Comparison of ENCODE assay signal across 9 mouse cellular contexts in genomic region chr7:35686216-35686615, GRCm38 (mm10). TPM values are rescaled to one million over a fixed set of nuclear protein-coding genes. Genes with fewer than 3 reads are reported as not detected.
A peak's percentile ranks its signal among the peaks of the same experiment; 100 is the strongest.
DNase-seq lines count a peak whose midpoint lies in the region; ATAC-seq and TF ChIP-seq lines count a peak whose summit lies in the region.
"Had no signal": no experiment of that assay in that cellular context is flagged by ENCODE, and none has a peak within 500 bp of the region (broad histone marks: within the 10 kb centered on the region; RNA-seq: fewer than 3 reads in every experiment).

No protein-coding gene starts in this region.

- no peaks in the 10 kb centered on the region for H3K27me3 ChIP-seq in heart, adult 2 months (ENCODE audit: control insufficient read depth, insufficient read depth, low read length)
- H3K27me3 ChIP-seq in intestine, postnatal 0 days (replicated peaks; ENCODE audit: control insufficient read depth, insufficient read depth, low read length): no peaks in the 10 kb centered on the region
- H3K27me3 ChIP-seq: CH12.LX had no signal

- H3K9me3 ChIP-seq in intestine, postnatal 0 days (ENCODE audit: control insufficient read depth): no peaks in the 10 kb centered on the region

- no peak for TF ChIP-seq CTCF in heart, adult 2 months (IDR thresholded peaks at IDR 0.05)
- no peak for TF ChIP-seq CTCF in intestine, postnatal 0 days (IDR thresholded peaks at IDR 0.05; ENCODE audit: low read depth)

- H3K4me3 ChIP-seq in heart, adult 2 months: no peak overlapping the region
- H3K4me3 ChIP-seq in intestine, postnatal 0 days (ENCODE audit: low read depth, low read length): no peak overlapping the region

- H3K36me3 ChIP-seq in heart, adult 2 months (ENCODE audit: control insufficient read depth, insufficient read depth, low read length): no peaks in the 10 kb centered on the region
- peaks cover 5% of the 10 kb centered on the region; the same call in 1 of the 2 replicates for H3K36me3 ChIP-seq in intestine, postnatal 0 days (ENCODE audit: control insufficient read depth, insufficient read depth)

- WGBS in heart, adult 2 months: 52% methylated on average over 11 of the region's 11 CpGs
- 65% methylated on average over 11 of the region's 11 CpGs for WGBS in intestine, postnatal 0 days

- no peak for ATAC-seq in intestine, postnatal 0 days

- TF ChIP-seq POLR2A in heart, adult 2 months (IDR thresholded peaks at IDR 0.05; ENCODE audit: insufficient read depth, low read depth, low read length): no peak

- H3K4me2 ChIP-seq in intestine, postnatal 0 days (replicated peaks; ENCODE audit: low read depth): 0 out of 2 replicates have a peak overlapping the region, but pooled peaks have one; percentile 53

- H3K79me2 ChIP-seq in heart, adult 2 months (replicated peaks; ENCODE audit: control insufficient read depth, insufficient read depth, low read length): no peaks in the 10 kb centered on the region

- no peak overlapping the region for H3K27ac ChIP-seq in heart, adult 2 months
- no peak overlapping the region for H3K27ac ChIP-seq in intestine, postnatal 0 days (ENCODE audit: low read depth, low read length)

- TF ChIP-seq EP300 in heart, adult 2 months (IDR thresholded peaks at IDR 0.05; ENCODE audit: insufficient read depth, low read depth, low read length): no peak

- peak; percentile 5 to 26 for DNase-seq in heart, adult 2 months
- DNase-seq in heart, postnatal 4 days: no peak
- peak; percentile 26 for DNase-seq in ovary, adult 18-20 months (ENCODE audit: low spot score)
- DNase-seq in ovary, postnatal 14 days (ENCODE audit: low spot score): no peak
- DNase-seq in testis, postnatal 14 days (ENCODE audit: low spot score): peak; percentile 44
- DNase-seq in layer of hippocampus, postnatal 10 days (ENCODE audit: low spot score in 2 of 2): no peak
- no peak for DNase-seq in cerebellum, adult 18-20 months

- intact Hi-C loops in heart, adult 2 months (cut with DNase I): loop anchor here (2.0 to 5.0 kb wide), 4 partner anchors 46 to 1659 kb away; no protein-coding TSS in a partner anchor

- H3K9ac ChIP-seq in heart, adult 2 months (ENCODE audit: low read depth, low read length): no peak overlapping the region
- no peak overlapping the region for H3K9ac ChIP-seq in intestine, postnatal 0 days (ENCODE audit: low read depth, low read length)

- H3K4me1 ChIP-seq in heart, adult 2 months (ENCODE audit: control insufficient read depth, insufficient read depth, low read length): no peaks in the 10 kb centered on the region
- no peaks in the 10 kb centered on the region for H3K4me1 ChIP-seq in intestine, postnatal 0 days (replicated peaks; ENCODE audit: control insufficient read depth, insufficient read depth, low read length)

RNA-seq across cellular contexts. Expression of gene Pdcd5, which starts 38.9 kb away (rescaled TPM):
- 100 to 1,000 TPM; 104 to 118 TPM for total RNA-seq in heart, adult 2 months (2021)
- polyA plus RNA-seq in heart, adult 2 months (2012; rRNA removed): 36.0 and 48.6 TPM in 2 replicates
- 100 to 1,000 TPM; 130 to 142 TPM for total RNA-seq in heart, postnatal 4 days (2021)
- 168 and 169 TPM in 2 replicates for polyA plus RNA-seq in intestine, postnatal 0 days (2015; fragmentation: Nextera tagmentation; extraction: Ambion mirVana)
- total RNA-seq in layer of hippocampus, postnatal 10 days (2021): 10 to 100 TPM; 96.9 to 98.5 TPM

Comparison
In these comparisons a context has a peak if more than half of its experiments do, and no peak if none do; other contexts are left out.
1. DNase-seq: peak in heart, adult 2 months (2 of 2), ovary, adult 18-20 months (single experiment) and testis, postnatal 14 days (single experiment); none in heart, postnatal 4 days (single experiment), ovary, postnatal 14 days (single experiment), layer of hippocampus, postnatal 10 days (0 of 2) and cerebellum, adult 18-20 months (0 of 2).